Mouse (Mus musculus) B cell, adult 62 days (primary cell): ENCODE measurements around the gene Ssxb10. TPM values are rescaled to one million over a fixed set of nuclear protein-coding genes. Genes with fewer than 3 reads are reported as not detected.

Source experiments
- total RNA-seq: library from RNA; stranded (reverse); gene quantifications from 4 replicates; pipeline ENCODE4 v1.2.4, GENCODE M21; 2023

Gene Ssxb10
- total RNA-seq, result not detected in 4 replicates

DNA sequence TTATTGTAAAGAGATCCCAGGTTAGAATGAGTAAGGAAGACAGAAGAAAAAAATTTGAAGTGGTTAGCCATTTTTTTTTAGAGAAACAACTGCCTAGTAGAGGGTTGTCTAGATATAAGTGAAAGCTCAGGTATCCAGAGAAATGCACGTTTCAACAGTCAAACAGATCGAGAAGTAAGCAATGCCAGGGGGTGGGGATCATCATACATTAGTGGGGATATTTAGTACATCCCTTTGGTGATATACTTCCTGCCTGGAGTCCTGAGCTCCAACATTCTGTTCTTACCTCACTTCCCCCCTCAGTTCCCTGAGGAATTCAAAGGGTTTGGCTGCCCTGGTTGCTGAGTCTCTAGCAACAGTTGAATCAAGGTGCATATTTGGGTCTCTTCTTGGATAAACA, at the start of gene Ssxb10:
Gene Ssxb10, plus strand, starts transcription at position 301 of the 400 bp plus-strand sequence.

DNA sequence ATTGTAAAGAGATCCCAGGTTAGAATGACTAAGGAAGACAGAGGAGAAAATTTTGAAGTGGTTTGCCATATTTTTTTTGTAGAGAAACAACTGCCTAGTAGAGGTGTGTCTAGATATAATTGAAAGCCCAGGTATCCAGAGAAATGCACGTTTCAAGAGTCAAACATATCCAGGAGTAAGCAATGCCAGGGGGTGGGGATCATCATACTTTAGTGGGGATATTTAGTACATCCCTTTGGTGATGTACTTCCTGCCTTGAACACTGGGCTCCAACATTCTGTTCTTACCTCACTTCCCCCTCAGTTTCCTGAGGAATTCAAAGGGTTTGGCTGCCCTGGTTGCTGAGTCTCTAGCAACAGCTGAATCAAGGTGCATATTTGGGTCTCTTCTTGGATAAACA, 39.5 kb downstream of the Ssxb10 start, which contains the start of gene Ssxb9:
Gene Ssxb9, plus strand, starts transcription at position 301 of the 400 bp plus-strand sequence.

Other genes with a start within 250 kb of the Ssxb10 start
- 123 to 128 TPM (median 127 TPM) in 4 replicates for gene Was, start 236.9 kb upstream of the Ssxb10 start, total RNA-seq
- gene Wdr13, start 194.5 kb upstream of the Ssxb10 start, total RNA-seq, result 32.4 to 39.9 TPM (median 35.9 TPM) in 4 replicates
- 695 to 785 TPM (median 740 TPM) in 4 replicates for gene Rbm3, start 181.5 kb upstream of the Ssxb10 start, total RNA-seq
- gene Tbc1d25, start 151.2 kb upstream of the Ssxb10 start, total RNA-seq, result 19.7 to 22.6 TPM (median 20.8 TPM) in 4 replicates
- 23.1 to 33.3 TPM (median 30.1 TPM) in 4 replicates for gene Ebp, start 133.9 kb upstream of the Ssxb10 start, total RNA-seq
- 0.46 TPM in 1 of 4 replicates, not detected in the others for gene Porcn, start 120.9 kb upstream of the Ssxb10 start, total RNA-seq
- gene Ftsj1, start 75.0 kb upstream of the Ssxb10 start, total RNA-seq, result 12.3 to 19.3 TPM (median 16.9 TPM) in 4 replicates
- gene Slc38a5, start 56.3 kb upstream of the Ssxb10 start, total RNA-seq, result 0.30 TPM in 1 of 4 replicates, not detected in the others
- gene Ssxb9, start 39.6 kb downstream of the Ssxb10 start, total RNA-seq, result not detected in 4 replicates
- not detected in 4 replicates for gene Ssxb1, start 85.9 kb downstream of the Ssxb10 start, total RNA-seq
- not detected in 4 replicates for gene Ssxb2, start 134.3 kb downstream of the Ssxb10 start, total RNA-seq
- not detected in 4 replicates for gene Gm14459, start 197.5 kb downstream of the Ssxb10 start, total RNA-seq
- not detected in 4 replicates for gene Ssxb6, start 220.8 kb downstream of the Ssxb10 start, total RNA-seq